Mouse (Mus musculus) embryonic facial prominence, embryonic 13.5 days (tissue): ENCODE measurements around the gene Ccn1. TPM values are rescaled to one million over a fixed set of nuclear protein-coding genes. Genes with fewer than 3 reads are reported as not detected.

Source experiments
- ATAC-seq: fragments of 200-750 bp; cut with Nextera tagmentation; 2 replicates; pipeline ENCODE4 v1.8.0; 2017; ENCODE audit warnings: low read depth; ENCODE audit not compliant: insufficient number of reproducible peaks, insufficient read depth, low FRiP score, low TSS enrichment
- H3K27ac ChIP-seq: fragments of 300-500 bp; sonication (generic); 2 replicates; pipeline ENCODE4 v1.5.1; 2015; ENCODE audit warnings: moderate library complexity, mild to moderate bottlenecking, inconsistent platforms
- H3K27me3 ChIP-seq: fragments of 300-500 bp; sonication (generic); 2 replicates; pipeline ENCODE4 v1.6.1; 2015; ENCODE audit warnings: mild to moderate bottlenecking, inconsistent platforms
- H3K36me3 ChIP-seq: fragments of 300-500 bp; sonication (generic); 2 replicates; pipeline ENCODE4 v1.6.1; 2015; ENCODE audit warnings: mild to moderate bottlenecking, inconsistent platforms
- H3K4me1 ChIP-seq: fragments of 300-500 bp; sonication (generic); 2 replicates; pipeline ENCODE4 v1.6.1; 2015; ENCODE audit warnings: inconsistent platforms
- H3K4me2 ChIP-seq: fragments of 300-500 bp; sonication (generic); 2 replicates; pipeline ENCODE4 v1.6.1; 2015; ENCODE audit warnings: moderate library complexity, mild to moderate bottlenecking, inconsistent platforms
- H3K4me3 ChIP-seq: fragments of 300-500 bp; sonication (generic); 2 replicates; pipeline ENCODE4 v1.5.1; 2015; ENCODE audit warnings: mild to moderate bottlenecking, inconsistent platforms
- H3K9ac ChIP-seq: fragments of 300-500 bp; sonication (generic); 2 replicates; pipeline ENCODE4 v1.6.1; 2015; ENCODE audit warnings: mild to moderate bottlenecking, inconsistent platforms
- H3K9me3 ChIP-seq: fragments of 300-500 bp; sonication (generic); 2 replicates; pipeline ENCODE4 v1.6.1; 2016; ENCODE audit warnings: inconsistent platforms
- WGBS: fragments of 180-500 bp; shearing (Covaris S2); methylation state at CpG from one replicate; pipeline ENCODE4 v1.1.7; 2015; ENCODE audit warnings: mixed read lengths; 5-methylcytosine and 5-hydroxymethylcytosine counted together
- polyA plus RNA-seq: library from polyadenylated mRNA; unstranded; fragments of >200 nt; fragmentation: Nextera tagmentation; extraction: Ambion mirVana; gene quantifications from 2 replicates; pipeline ENCODE4 v1.2.1, GENCODE M21; 2015

Gene Ccn1
- polyA plus RNA-seq, 1 experiment from 2014 or later, result 50.3 TPM

DNA sequence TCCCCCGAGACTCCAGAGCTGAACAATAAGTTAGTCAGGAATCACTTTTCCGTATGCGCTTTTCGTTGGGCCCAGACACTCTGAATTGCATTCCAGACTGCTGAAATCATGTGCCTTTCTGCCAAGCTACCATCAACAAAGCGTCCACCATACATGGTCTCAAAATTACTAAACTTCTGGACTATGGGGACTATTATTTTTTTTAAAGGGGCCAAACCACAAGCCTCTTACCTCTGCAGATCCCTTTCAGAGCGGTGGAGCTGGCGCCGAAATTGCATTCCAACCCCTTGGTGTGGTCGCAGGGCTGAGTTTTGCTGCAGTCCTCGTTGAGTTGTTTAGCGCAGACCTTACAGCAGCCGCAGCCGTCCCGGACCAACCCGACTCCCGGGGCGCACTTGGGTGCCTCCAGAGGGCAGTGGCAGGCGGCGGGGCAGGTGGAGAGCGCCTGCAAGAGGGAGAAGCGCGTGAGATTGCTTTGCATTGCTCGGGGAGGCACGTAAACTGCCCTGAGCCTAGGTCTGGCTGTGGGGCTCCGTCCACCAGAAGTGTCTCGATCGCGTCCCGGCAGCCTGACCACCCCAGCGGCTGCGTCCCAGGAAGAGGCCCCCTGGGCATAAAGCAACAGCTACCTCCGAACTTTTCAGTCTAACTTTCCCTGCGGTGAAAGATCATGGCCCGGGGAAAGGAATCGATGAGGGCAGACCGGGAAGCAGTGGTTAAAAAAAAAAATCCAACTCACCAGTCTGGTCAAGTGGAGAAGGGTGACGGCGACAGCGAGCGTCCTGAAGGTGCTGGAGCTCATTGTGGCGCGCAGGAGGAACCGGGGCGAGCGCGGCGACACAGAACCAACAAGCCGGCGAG lies 560 bp downstream of the Ccn1 start:
- Histone ChIP-seq H3K27ac (peak overlapping the region; percentile 95), H3K36me3 (peaks cover 11% of the 10 kb centered on the region), H3K4me2 (peak overlapping the region; percentile 86), H3K9me3 (no peaks in the 10 kb centered on the region), H3K27me3 (no peaks in the 10 kb centered on the region), H3K9ac (peak overlapping the region; percentile 89), H3K4me3 (peak overlapping the region; percentile 72), H3K4me1 (peaks cover 52% of the 10 kb centered on the region)
- WGBS, result under 1% methylated on average over 49 of the region's 49 CpGs
- ATAC-seq, result no peak

DNA sequence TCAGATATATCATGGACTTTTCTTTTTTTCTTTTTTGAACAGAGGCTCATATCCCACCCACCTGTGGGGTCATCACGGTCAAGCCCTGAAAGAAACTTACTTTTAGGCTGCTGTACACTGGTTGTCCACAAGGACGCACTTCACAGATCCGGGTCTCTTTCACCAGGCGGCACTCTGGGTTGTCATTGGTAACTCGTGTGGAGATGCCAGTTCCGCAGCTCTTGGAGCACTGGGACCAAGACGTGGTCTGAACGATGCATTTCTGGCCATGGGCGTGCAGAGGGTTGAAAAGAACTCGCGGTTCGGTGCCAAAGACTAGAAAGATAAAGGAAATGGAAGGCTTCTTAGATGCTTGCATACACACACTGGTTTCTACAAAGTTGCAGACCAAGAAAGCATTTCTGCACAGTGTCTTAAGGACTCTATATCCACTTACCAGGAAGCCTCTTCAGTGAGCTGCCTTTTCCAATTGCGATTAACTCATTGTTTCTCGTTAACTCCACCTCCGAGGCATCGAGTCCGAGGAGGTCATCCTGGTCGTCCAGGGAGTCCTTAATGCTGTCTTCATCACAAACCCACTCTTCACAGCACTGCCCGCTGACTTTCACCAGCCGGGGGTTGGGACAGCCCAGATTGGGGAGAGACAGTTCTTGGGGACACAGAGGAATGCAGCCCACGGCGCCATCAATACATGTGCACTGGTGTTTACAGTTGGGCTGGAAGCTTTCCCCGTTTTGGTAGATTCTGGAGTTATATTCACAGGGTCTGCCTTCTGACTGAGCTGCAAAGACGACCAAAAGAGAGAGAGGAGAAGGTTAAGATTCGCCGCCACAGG lies 1.5 kb downstream of the Ccn1 start:
- H3K9ac ChIP-seq, result peak overlapping the region; percentile 89
- peak overlapping the region; percentile 72 for H3K4me3 ChIP-seq
- peak overlapping the region; percentile 86 for H3K4me2 ChIP-seq
- H3K27ac ChIP-seq, result peak overlapping the region; percentile 95
- peaks cover 50% of the 10 kb centered on the region for H3K4me1 ChIP-seq
- WGBS, result 20% methylated on average over 26 of the region's 26 CpGs
- ATAC-seq, result no peak
- H3K9me3 ChIP-seq, result no peaks in the 10 kb centered on the region
- H3K27me3 ChIP-seq, result no peaks in the 10 kb centered on the region
- peaks cover 11% of the 10 kb centered on the region for H3K36me3 ChIP-seq

DNA sequence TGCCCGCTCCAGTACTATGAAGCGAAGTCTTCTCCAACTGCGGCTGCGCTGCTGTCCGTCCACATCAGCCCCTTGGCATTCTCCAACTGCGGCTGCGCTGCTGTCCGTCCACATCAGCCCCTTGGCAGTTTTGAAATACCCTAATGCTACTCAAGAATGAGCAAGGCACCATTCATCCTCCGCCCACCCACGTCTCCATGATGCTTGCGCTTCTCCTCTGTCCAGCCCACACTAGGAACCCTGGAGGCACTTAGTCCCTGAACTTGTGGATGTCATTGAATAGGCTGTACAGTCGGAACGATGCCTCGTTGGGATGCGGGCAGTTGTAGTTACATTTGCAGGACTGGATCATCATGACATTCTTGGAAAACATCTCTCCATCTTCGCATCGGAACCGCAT lies 2.4 kb downstream of the Ccn1 start:
- H3K9me3 ChIP-seq, result no peaks in the 10 kb centered on the region
- peaks cover 48% of the 10 kb centered on the region for H3K4me1 ChIP-seq
- no peak overlapping the region for H3K27ac ChIP-seq
- H3K4me2 ChIP-seq, result peak overlapping the region; percentile 86
- 0 out of 2 replicates have a peak overlapping the region, but pooled peaks have one; percentile 11 for H3K9ac ChIP-seq
- peaks cover 11% of the 10 kb centered on the region for H3K36me3 ChIP-seq
- H3K4me3 ChIP-seq, result peak overlapping the region; percentile 72
- H3K27me3 ChIP-seq, result no peaks in the 10 kb centered on the region
- 91% methylated on average over 18 of the region's 18 CpGs for WGBS
- ATAC-seq, result no peak

DNA sequence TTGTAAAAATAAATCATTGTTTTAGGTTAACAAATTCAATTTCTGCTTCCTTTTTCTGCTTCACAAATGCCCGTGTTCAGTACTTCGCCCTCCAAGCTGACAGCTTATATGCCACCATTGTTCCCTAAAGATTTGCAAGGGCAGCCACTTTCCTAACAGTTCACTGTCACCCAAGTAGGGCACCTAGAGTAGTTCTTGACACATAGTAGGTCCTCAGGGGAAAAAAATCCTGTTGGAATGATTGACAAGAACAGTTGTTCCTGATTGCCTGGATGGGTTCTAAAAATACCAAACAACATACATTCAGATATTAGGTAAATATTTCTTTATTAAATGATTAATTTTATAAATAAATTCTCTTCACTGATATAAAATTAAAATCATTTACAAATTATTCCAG lies 3.1 kb downstream of the Ccn1 start:
- no peak overlapping the region for H3K4me2 ChIP-seq
- no peak for ATAC-seq
- no peak overlapping the region for H3K9ac ChIP-seq
- no peaks in the 10 kb centered on the region for H3K9me3 ChIP-seq
- peaks cover 11% of the 10 kb centered on the region for H3K36me3 ChIP-seq
- no peak overlapping the region for H3K27ac ChIP-seq
- 77% methylated on average over 2 of the region's 2 CpGs for WGBS
- no peaks in the 10 kb centered on the region for H3K27me3 ChIP-seq
- peaks cover 41% of the 10 kb centered on the region for H3K4me1 ChIP-seq
- H3K4me3 ChIP-seq, result no peak overlapping the region

DNA sequence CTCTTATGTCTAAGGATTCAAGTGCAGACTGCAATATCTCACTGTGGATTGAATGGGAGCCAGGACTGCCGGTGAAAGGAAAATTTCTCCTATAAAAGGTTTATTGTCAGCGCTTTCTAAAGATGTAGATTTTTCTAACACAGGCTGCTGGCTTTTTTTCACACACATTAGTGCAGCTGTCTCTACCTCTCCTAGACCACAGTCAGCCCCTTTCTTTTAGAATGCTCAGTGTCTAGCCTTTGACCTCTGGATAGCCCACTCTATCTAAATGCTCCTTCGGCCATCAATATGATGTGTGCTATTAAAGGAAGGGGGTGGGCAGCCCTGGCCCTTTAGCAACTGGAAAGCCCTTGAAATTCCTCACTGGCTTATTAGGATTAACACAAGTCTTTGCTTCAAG lies 3.8 kb downstream of the Ccn1 start:
- H3K27ac ChIP-seq, result no peak overlapping the region; the same call in 1 of the 2 replicates
- H3K4me3 ChIP-seq, result no peak overlapping the region
- H3K27me3 ChIP-seq, result no peaks in the 10 kb centered on the region
- 51% methylated on average over 3 of the region's 3 CpGs for WGBS
- H3K36me3 ChIP-seq, result peaks cover 11% of the 10 kb centered on the region
- ATAC-seq, result no peak
- H3K9ac ChIP-seq, result no peak overlapping the region
- H3K9me3 ChIP-seq, result no peaks in the 10 kb centered on the region
- H3K4me2 ChIP-seq, result no peak overlapping the region
- peaks cover 35% of the 10 kb centered on the region for H3K4me1 ChIP-seq

DNA sequence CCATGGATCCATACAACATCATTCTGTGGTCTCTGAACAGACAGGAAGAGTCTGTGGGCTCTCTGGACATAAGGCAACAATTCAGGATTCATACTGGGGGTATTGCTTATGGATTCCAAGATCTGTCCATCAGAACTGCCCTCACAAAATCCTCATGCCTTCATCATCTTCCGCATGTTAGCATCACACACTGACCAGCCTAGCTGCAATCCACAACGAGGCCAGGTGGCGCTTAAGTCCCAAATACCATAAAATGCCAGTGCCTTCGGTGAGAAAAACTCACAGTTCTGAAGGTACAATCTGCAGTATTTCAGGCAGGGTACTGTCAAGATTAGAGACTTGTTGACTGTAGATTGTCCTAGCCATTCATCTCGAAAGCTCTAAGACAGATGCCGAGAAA lies 4.3 kb downstream of the Ccn1 start:
- ATAC-seq, result no peak
- no peak overlapping the region for H3K27ac ChIP-seq
- H3K4me1 ChIP-seq, result peaks cover 32% of the 10 kb centered on the region
- H3K27me3 ChIP-seq, result no peaks in the 10 kb centered on the region
- H3K9ac ChIP-seq, result no peak overlapping the region
- H3K9me3 ChIP-seq, result no peaks in the 10 kb centered on the region
- no peak overlapping the region for H3K4me2 ChIP-seq
- WGBS, result 87% methylated on average over 6 of the region's 6 CpGs
- H3K36me3 ChIP-seq, result peaks cover 11% of the 10 kb centered on the region
- no peak overlapping the region for H3K4me3 ChIP-seq

DNA sequence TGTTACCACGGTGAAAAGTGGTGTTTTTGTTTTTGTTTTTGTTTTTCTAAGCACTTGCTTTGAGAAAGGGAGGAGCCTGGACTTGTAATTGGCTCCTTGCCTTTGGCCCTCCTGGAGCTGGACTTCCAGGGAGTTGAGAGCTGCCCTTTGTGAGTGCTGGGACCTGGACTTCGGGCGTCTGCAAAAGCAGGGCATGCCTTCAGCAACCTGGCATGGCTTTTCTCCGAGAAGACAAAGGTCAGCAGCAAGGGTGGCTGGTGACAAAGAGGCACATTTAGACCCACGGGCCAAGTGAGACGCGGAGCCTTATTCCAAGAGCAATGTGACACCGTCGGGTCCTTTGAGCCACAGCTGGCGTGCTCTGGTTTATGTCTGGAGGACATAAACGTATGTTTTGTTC lies 6.9 kb downstream of the Ccn1 start:
- Histone ChIP-seq H3K27me3 (0 out of 2 replicates have a peak, but pooled peaks cover 7% of the 10 kb centered on the region), H3K4me1 (peaks cover 35% of the 10 kb centered on the region), H3K27ac (no peak overlapping the region), H3K4me2 (no peak overlapping the region), H3K9ac (no peak overlapping the region), H3K36me3 (peaks cover 7% of the 10 kb centered on the region), H3K9me3 (no peaks in the 10 kb centered on the region), H3K4me3 (no peak overlapping the region)
- ATAC-seq, result no peak
- WGBS, result 29% methylated on average over 11 of the region's 11 CpGs

DNA sequence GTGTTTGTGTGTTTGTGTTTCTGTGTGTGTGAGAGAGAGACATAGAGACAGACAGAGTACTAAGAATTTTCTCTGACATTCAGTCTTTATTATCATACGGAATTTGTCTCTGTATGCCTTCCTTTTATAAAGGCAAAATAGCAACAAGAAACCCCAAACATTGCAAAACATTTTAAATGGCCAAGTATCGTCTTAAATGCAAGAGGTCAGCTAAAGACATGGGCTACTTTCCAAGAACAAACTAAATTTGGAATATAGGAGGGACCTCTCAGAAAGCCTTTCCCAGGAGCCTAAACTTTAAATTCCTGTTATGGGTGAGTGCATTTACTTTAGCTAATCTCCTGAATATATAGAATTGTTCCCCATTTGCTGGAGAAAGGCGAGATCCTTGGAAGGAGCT lies 7.9 kb downstream of the Ccn1 start:
- H3K9me3 ChIP-seq, result no peaks in the 10 kb centered on the region
- 62% methylated on average over 3 of the region's 3 CpGs for WGBS
- no peak overlapping the region for H3K4me3 ChIP-seq
- peaks cover 25% of the 10 kb centered on the region for H3K4me1 ChIP-seq
- 0 out of 2 replicates have a peak, but pooled peaks cover 7% of the 10 kb centered on the region for H3K27me3 ChIP-seq
- no peak overlapping the region for H3K4me2 ChIP-seq
- H3K27ac ChIP-seq, result no peak overlapping the region
- no peak for ATAC-seq
- H3K36me3 ChIP-seq, result no peaks in the 10 kb centered on the region
- H3K9ac ChIP-seq, result no peak overlapping the region

DNA sequence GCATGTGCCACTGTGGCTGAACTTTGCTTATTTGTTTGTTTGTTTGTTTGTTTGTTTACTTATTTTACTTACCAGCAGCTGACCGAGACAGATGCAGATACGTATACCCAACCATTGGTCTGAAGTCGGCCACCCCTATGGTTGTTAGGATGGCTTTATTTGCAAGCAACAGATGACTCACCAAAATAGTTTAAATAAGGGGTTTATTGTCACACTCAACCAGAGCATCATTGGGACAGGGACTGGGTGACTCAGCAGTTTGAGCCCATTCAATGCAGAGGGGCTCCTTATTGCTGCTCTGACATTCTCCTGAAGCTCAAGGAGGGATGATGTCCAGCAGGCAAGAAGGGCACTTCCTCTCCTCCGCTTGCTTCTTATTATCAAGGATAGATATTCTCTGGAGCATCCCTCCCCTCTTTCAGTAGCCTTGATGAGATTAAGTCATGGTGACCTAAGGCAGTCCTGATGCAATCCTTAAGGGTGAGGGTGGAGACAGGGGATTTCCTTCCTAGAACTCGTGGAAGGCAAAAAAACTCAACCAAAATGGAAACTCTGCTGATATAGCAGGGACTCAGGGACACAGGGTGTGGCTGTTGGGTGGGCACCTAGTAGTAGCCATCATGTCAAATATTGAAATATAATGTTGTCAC lies 8.6 kb downstream of the Ccn1 start:
- Histone ChIP-seq H3K9me3 (no peaks in the 10 kb centered on the region), H3K4me2 (no peak overlapping the region), H3K4me3 (no peak overlapping the region), H3K27ac (no peak overlapping the region), H3K4me1 (peaks cover 23% of the 10 kb centered on the region), H3K27me3 (0 out of 2 replicates have a peak, but pooled peaks cover 7% of the 10 kb centered on the region), H3K9ac (no peak overlapping the region), H3K36me3 (no peaks in the 10 kb centered on the region)
- ATAC-seq, result no peak
- WGBS, result 77% methylated on average over 5 of the region's 5 CpGs

DNA sequence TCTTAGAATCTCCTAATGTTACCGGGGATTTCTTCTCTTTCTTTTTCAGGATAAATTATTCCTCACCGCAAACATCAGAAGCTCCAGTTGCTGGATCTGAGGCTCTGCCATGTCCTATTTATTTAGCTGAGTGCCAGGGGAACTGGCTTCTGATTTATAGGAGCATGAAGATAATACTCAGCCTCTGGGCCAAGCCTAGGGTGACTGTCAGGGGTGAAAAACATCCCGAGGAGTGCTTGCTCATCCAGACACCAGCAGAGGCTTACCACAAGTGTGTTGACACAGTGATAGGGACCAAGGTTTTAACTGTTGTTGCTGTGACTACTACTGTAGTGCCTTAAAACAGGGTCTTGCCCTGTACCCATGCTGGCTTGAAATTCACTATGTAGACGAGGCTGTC lies 9.2 kb downstream of the Ccn1 start:
- ATAC-seq, result no peak
- Histone ChIP-seq H3K4me3 (no peak overlapping the region), H3K4me1 (peaks cover 23% of the 10 kb centered on the region), H3K36me3 (no peaks in the 10 kb centered on the region), H3K27ac (no peak overlapping the region), H3K4me2 (no peak overlapping the region), H3K9me3 (no peaks in the 10 kb centered on the region), H3K9ac (no peak overlapping the region), H3K27me3 (0 out of 2 replicates have a peak, but pooled peaks cover 7% of the 10 kb centered on the region)
- WGBS, result 68% methylated on average over 4 of the region's 4 CpGs

DNA sequence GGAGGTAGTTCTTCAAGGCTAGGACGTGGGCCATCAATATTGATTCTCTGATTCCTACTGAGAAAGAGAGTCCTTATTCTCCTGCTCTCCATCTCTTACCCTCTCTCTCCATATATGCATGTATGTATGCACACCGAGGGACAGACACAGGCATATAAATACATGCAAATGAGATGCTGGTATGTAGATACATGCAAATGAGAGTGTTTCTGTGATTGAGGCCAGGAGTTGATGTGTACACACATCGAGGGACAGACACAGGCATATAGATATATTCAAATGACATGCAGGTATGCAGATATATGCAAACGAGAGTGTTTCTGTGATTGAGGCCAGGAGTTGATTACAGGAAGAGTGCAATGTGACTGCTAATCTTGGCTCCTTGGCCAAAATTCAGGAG lies 9.6 kb downstream of the Ccn1 start:
- Histone ChIP-seq H3K27me3 (0 out of 2 replicates have a peak, but pooled peaks cover 7% of the 10 kb centered on the region), H3K9ac (no peak overlapping the region), H3K4me3 (no peak overlapping the region), H3K4me2 (no peak overlapping the region), H3K4me1 (peaks cover 23% of the 10 kb centered on the region), H3K36me3 (no peaks in the 10 kb centered on the region), H3K9me3 (no peaks in the 10 kb centered on the region), H3K27ac (no peak overlapping the region)
- WGBS, result 80% methylated on average over 4 of the region's 4 CpGs
- ATAC-seq, result no peak
